Mouse (Mus musculus): ENCODE results near the gene Fam57b.
"Not testable (repeated sequence)": the region's sequence is repeated elsewhere in the genome, so short reads cannot be mapped to it uniquely, and the experiment has no call there.

Gene Fam57b

GRCm38 (mm10) chr7:126777476-126777875 lies 20.0 kb upstream of the Fam57b start:
- no peak for DNase-seq (ENCODE audit: low read depth in 2 of 2, low spot score in 2 of 2)

GRCm38 (mm10) chr7:126778147-126778546 lies 19.3 kb upstream of the Fam57b start:
- DNase-seq (ENCODE audit: low read depth in 2 of 2, low spot score in 2 of 2): no peak

- not testable (repeated sequence) for DNase-seq (ENCODE audit: low read depth in 2 of 2, low spot score in 2 of 2)
Measured at GRCm38 (mm10) chr7:126779101-126779500, 18.4 kb upstream of the Fam57b start.

DNA sequence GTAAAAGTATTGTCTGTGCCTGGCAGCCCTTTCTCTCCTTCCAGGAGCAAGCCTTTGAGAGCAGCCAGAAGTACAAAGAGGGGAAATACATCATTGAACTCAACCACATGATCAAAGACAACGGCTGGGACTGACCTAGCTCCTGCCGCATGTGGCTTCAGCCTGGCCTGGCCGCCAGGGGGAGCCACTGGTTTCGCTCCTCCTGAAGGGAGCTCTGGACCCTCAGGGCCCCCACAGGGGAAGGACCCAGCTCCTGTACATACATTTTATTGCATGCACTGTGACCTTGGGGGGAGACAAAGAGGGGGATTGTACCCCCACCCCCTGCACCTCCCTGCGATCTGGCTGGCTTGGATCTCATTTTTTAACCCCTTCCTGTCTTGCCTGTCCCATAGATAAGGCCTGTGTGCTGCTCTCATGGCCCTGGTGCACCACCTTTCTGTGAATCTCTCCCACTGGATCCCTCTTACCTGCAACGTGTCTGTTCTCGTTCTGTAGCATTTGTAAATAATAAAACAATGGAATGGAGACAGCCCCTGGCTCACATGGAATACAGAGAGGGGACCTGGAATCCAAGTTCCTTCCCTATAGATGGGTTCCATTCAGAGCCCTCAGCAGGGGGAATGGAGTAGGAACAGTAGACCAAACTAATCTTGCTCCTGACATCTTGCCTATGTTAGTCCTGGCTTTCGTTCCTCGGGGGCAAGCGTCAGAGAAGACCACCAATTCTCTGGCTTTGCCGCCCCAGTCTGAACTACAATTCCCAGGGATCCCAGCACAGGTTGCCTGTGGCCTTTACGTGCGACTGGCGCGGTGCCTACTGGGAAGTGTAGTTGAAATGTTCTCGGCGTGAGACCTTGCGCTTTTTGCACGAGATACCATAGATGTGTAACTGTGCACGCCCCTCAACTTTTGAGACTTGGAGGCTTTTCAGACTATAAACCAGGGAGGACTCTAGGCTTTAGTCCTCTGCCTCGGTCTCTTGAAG lies 17.2 kb upstream of the Fam57b start:
- peak; percentile 82 to 87 for DNase-seq (ENCODE audit: low read depth in 2 of 2, low spot score in 2 of 2)

- DNase-seq (ENCODE audit: low read depth in 2 of 2, low spot score in 2 of 2): no peak
Measured at GRCm38 (mm10) chr7:126780971-126781635, 16.4 kb upstream of the Fam57b start, which contains the start of gene Tbx6. TSS of gene Tbx6 (plus strand) at chr7:126781483.

GRCm38 (mm10) chr7:126781661-126782370 lies 15.7 kb upstream of the Fam57b start:
- DNase-seq (ENCODE audit: low read depth in 2 of 2, low spot score in 2 of 2): no peak

DNA sequence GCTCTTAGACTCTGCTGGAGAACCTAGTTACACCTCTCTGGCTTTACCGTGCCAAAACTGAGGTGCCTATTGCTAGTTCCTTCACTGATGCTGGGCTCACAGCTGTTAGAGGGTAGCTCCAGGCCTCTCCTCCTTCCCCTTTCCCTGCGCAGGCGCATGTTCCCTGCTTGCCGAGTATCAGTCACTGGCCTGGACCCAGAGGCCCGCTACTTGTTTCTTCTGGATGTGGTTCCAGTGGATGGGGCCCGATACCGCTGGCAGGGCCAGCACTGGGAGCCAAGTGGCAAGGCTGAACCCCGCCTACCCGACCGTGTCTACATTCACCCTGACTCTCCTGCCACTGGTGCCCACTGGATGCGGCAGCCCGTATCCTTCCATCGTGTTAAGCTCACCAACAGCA lies 14.8 kb upstream of the Fam57b start:
- no peak for DNase-seq (ENCODE audit: low read depth in 2 of 2, low spot score in 2 of 2)

DNA sequence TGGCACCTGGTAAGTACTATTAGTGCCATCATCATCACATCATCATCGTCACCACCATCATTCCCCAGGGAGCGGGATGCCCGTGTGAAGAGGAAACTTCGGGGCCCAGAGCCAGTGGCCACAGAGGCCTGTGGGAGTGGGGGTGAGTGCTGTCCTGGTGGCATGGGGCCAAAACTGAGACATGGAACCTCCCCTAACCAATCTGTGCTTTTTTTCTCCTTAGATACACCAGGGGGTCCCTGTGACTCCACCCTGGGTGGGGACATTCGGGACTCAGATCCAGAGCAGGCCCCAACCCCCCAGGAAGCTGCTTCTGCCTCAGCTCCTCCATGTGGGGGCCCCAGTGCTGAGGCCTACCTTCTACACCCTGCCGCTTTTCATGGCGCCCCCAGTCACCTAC lies 13.0 kb upstream of the Fam57b start:
- DNase-seq (ENCODE audit: low read depth in 2 of 2, low spot score in 2 of 2): no peak

DNA sequence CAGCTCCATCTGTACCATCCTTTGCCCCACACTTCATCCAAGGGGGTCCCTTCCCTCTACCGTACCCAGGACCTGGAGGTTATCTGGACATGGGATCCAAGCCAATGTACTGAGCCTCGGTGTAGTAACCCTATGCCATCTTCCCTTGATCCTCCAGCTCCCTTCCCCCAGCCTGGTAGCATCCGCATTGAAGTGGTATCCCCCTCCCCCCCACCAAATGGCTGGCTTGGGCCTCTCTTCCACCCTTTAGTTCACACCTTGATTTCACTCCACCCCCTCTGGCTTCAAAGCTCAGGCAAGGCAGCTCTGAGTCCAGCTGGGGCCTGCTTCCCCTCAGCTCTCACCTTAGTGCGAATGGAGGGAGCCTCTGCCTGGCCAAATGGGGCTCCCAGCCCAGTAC lies 12.4 kb upstream of the Fam57b start:
- DNase-seq (ENCODE audit: low read depth in 2 of 2, low spot score in 2 of 2): no peak

DNA sequence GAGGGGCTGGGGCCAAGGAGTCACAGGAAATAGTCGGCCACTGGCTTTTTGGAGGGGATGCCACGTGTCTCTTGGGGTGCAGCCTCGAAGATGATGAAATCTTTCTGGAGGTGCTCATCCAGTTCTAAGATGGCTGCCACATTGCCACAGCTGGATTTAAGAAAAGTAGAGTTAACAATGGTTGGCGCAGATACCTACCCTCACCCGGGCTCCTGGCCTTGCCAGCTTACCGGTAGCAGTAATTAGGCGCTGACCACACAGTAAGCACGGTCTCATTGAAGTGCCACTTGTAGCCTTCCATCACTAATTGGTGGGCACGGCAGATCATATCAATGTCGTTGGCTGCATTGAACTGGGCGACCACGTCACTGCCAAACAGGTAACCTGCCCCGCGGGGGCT lies 11.3 kb upstream of the Fam57b start:
- no peak for DNase-seq (ENCODE audit: low read depth in 2 of 2, low spot score in 2 of 2)

DNA sequence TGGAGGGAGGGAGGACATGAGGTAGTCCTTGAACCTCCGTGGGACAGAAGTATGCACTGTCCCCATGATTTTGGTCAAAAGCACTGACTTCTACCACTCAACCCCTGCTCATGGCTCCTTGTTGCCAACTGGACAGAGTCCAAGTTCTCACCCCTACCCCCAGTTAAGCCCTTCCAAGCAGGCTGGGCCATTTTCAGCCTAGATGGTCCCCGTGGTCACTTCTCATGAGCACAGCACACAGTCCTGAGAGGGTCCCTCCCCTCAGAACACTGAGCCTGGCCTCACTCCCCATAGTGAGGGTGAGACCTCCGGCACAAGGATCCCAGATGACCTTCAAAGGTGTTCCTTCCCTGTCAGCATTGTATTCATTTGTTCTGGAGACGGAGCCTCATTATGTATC lies 8.3 kb upstream of the Fam57b start:
- DNase-seq (ENCODE audit: low read depth in 2 of 2, low spot score in 2 of 2): no peak

GRCm38 (mm10) chr7:126791851-126792720 lies 5.4 kb upstream of the Fam57b start, which contains the start of gene Ppp4c:
TSS of gene Ppp4c (minus strand) at chr7:126792496.
- DNase-seq (ENCODE audit: low read depth in 2 of 2, low spot score in 2 of 2): peak; percentile 91 to 95

DNA sequence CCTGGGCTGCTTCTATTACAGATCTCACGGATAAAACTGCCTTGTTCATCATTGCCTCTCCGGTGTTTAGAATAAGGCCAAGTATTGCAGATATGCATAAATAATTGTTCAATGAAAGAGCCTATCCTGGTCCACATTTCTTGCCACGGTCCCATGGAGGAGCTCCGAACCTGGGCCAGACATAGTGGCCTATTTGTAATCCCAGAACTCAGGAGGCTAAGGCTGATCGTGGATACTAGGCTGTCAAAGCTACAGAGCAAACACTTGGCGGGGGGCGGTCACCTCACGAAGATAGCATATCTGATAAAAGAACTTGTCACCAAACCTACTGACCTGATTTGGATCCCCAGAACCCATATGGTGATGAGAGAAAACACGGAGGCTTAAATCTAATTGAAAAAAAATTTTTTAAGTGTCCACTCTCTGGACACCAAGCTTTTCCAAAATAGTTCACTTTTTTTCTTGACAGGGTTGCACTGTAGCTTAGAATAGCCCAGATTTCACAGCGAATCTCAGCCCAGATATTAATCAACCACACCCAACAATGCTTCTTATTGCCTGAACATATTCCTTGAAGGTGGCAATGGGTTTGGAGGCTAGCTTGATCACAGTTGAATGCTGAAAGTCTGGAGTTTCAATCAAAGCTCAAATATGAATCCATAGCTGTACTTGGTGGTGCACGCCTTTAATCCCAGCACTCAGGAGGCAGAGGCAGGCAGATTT lies 4.6 kb upstream of the Fam57b start:
- no peak for DNase-seq (ENCODE audit: low read depth in 2 of 2, low spot score in 2 of 2)

GRCm38 (mm10) chr7:126793456-126794270 lies 3.8 kb upstream of the Fam57b start:
- DNase-seq (ENCODE audit: low read depth in 2 of 2, low spot score in 2 of 2): no peak

- DNase-seq (ENCODE audit: low read depth in 2 of 2, low spot score in 2 of 2): no peak
Measured at GRCm38 (mm10) chr7:126794271-126794605, 3.2 kb upstream of the Fam57b start.

GRCm38 (mm10) chr7:126795387-126796317 lies 1.8 kb upstream of the Fam57b start:
- no peak for DNase-seq (ENCODE audit: low read depth in 2 of 2, low spot score in 2 of 2)

- DNase-seq (ENCODE audit: low read depth in 2 of 2, low spot score in 2 of 2): peak in 1 of 2 experiments; percentile 44
Measured at GRCm38 (mm10) chr7:126796350-126796932, 1.0 kb upstream of the Fam57b start.
